Mouse (Mus musculus) liver, embryonic 18 days (tissue): Measurements from ENCODE around the gene Syne1. TPM values are rescaled to one million over a fixed set of nuclear protein-coding genes. Genes with fewer than 3 reads are reported as not detected.

Experiments
- polyA plus RNA-seq: library from polyadenylated mRNA; depleted of rRNA; stranded (reverse); fragments of >200 nt; gene quantifications from 2 replicates; pipeline ENCODE4 v1.2.3, GENCODE M21; 2012; rRNA removed

Gene Syne1
- polyA plus RNA-seq: 6.6 and 9.9 TPM in 2 replicates

GRCm38 (mm10) chr10:5551382-5551781 lies at the start of gene Syne1:
Gene Syne1, minus strand, starts transcription at chr10:5551482.

GRCm38 (mm10) chr10:5593464-5593863 lies 42.2 kb upstream of the Syne1 start, which contains the start of gene Myct1:
Gene Myct1, plus strand, starts transcription at chr10:5593775.

GRCm38 (mm10) chr10:5068676-5069265 lies 482.5 kb downstream of the Syne1 start, which contains the start of gene Gm10097:
Gene Gm10097, plus strand, starts transcription at chr10:5069192.

Other genes with a start within 250 kb of the Syne1 start
- 2.0 TPM in 2 replicates for gene Myct1, start 42.3 kb upstream of the Syne1 start, polyA plus RNA-seq
- gene Vip, start 87.7 kb upstream of the Syne1 start, polyA plus RNA-seq: 0.04 and 0.05 TPM in 2 replicates